Mouse (Mus musculus) heart, embryonic 10.5 days (tissue): ENCODE results near the gene Zfpl1. TPM values are rescaled to one million over a fixed set of nuclear protein-coding genes. Genes with fewer than 3 reads are reported as not detected.
"Not testable (repeated sequence)": the region's sequence is repeated elsewhere in the genome, so short reads cannot be mapped to it uniquely, and the experiment has no call there.

ENCODE experiments used
- DNase-seq: peaks from one replicate; pipeline ENCODE4 v3.0.0-alpha.2; 2017; ENCODE audit warnings: low spot score
- H3K27ac ChIP-seq: fragments of 300-500 bp; sonication (generic); 2 replicates; pipeline ENCODE4 v1.5.1; 2016; ENCODE audit warnings: mild to moderate bottlenecking
- H3K27me3 ChIP-seq: fragments of 300-500 bp; sonication (generic); 2 replicates; pipeline ENCODE4 v1.6.1; 2016; ENCODE audit warnings: mild to moderate bottlenecking; ENCODE audit not compliant: poor library complexity, insufficient read depth, severe bottlenecking
- H3K36me3 ChIP-seq: fragments of 300-500 bp; sonication (generic); 2 replicates; pipeline ENCODE4 v1.6.1; 2016; ENCODE audit warnings: mild to moderate bottlenecking, moderate library complexity
- H3K4me1 ChIP-seq: fragments of 300-500 bp; sonication (generic); 2 replicates; pipeline ENCODE4 v1.6.1; 2016; ENCODE audit warnings: mild to moderate bottlenecking
- H3K4me3 ChIP-seq: fragments of 300-500 bp; sonication (generic); 2 replicates; pipeline ENCODE4 v1.5.1; 2016; ENCODE audit warnings: mild to moderate bottlenecking, moderate library complexity
- H3K9me3 ChIP-seq: fragments of 300-500 bp; sonication (generic); 2 replicates; pipeline ENCODE4 v1.6.1; 2016; ENCODE audit warnings: mild to moderate bottlenecking, moderate library complexity
- WGBS: fragments of 180-500 bp; shearing (Covaris S2); methylation state at CpG from one replicate; pipeline ENCODE4 v1.1.7; 2016; 5-methylcytosine and 5-hydroxymethylcytosine counted together
- polyA plus RNA-seq: library from polyadenylated mRNA; unstranded; fragments of >200 nt; fragmentation: Nextera tagmentation; extraction: Ambion mirVana; gene quantifications from 2 replicates; pipeline ENCODE4 v1.2.1, GENCODE M21; 2016

The Zfpl1 gene
- polyA plus RNA-seq = 63.4 and 71.3 TPM in 2 replicates

GRCm38 (mm10) chr19:6084478-6085248 lies at the start of gene Zfpl1, which contains the start of gene Cdca5:
Zfpl1 (minus strand) TSS chr19:6084956.
Cdca5 (plus strand) TSS chr19:6084983.
- DNase-seq = peak; percentile 98
- under 1% methylated on average over 58 of the region's 58 CpGs for WGBS
- peak within 1 kb of the TSS; percentile 87 for H3K27ac ChIP-seq
- no peaks in the 10 kb centered on the region for H3K9me3 ChIP-seq
- no peaks in the 10 kb centered on the region for H3K27me3 ChIP-seq
- peaks cover 64% of the 10 kb centered on the region for H3K36me3 ChIP-seq
- H3K4me3 ChIP-seq = peak within 1 kb of the TSS; percentile 81
- peaks cover 16% of the 10 kb centered on the region for H3K4me1 ChIP-seq

- peaks cover 35% of the 10 kb centered on the region for H3K36me3 ChIP-seq
- DNase-seq, H3K4me1 ChIP-seq, H3K27me3 ChIP-seq, H3K27ac ChIP-seq, H3K4me3 ChIP-seq, H3K9me3 ChIP-seq: not testable (repeated sequence)
- 50% methylated on average over 1 of the region's 1 CpGs for WGBS
Observed at GRCm38 (mm10) chr19:6133197-6133596, 48.4 kb upstream of the Zfpl1 start.

GRCm38 (mm10) chr19:6132171-6132827 lies 47.5 kb upstream of the Zfpl1 start:
- peak overlapping the region; percentile 30; the same call in 1 of the 2 replicates for H3K27ac ChIP-seq
- H3K4me1 ChIP-seq = peaks cover 10% of the 10 kb centered on the region
- H3K4me3 ChIP-seq = no peak overlapping the region
- no peaks in the 10 kb centered on the region for H3K27me3 ChIP-seq
- peaks cover 31% of the 10 kb centered on the region for H3K36me3 ChIP-seq
- WGBS = 78% methylated on average over 7 of the region's 7 CpGs
- no peaks in the 10 kb centered on the region for H3K9me3 ChIP-seq
- DNase-seq = peak; percentile 90

GRCm38 (mm10) chr19:6130414-6131128 lies 45.8 kb upstream of the Zfpl1 start:
- not testable (repeated sequence) for H3K4me3 ChIP-seq, H3K27me3 ChIP-seq, DNase-seq, H3K27ac ChIP-seq, H3K9me3 ChIP-seq
- Histone ChIP-seq H3K36me3 (peaks cover 15% of the 10 kb centered on the region), H3K4me1 (peaks cover 10% of the 10 kb centered on the region)
- 63% methylated on average over 7 of the region's 7 CpGs for WGBS

GRCm38 (mm10) chr19:6127760-6128341 lies 43.1 kb upstream of the Zfpl1 start, which contains the start of gene Snx15:
Snx15 (minus strand) TSS chr19:6128304.
- WGBS = 0% methylated on average over 32 of the region's 32 CpGs
- H3K27ac ChIP-seq = peak within 1 kb of the TSS; percentile 92
- H3K27me3 ChIP-seq = no peaks in the 10 kb centered on the region
- H3K4me1 ChIP-seq = peaks cover 10% of the 10 kb centered on the region
- peak within 1 kb of the TSS; percentile 64 for H3K4me3 ChIP-seq
- peak; percentile 98 for DNase-seq
- H3K36me3 ChIP-seq = no peaks in the 10 kb centered on the region
- no peaks in the 10 kb centered on the region for H3K9me3 ChIP-seq

- Histone ChIP-seq H3K4me1 (peaks cover 13% of the 10 kb centered on the region), H3K9me3 (no peaks in the 10 kb centered on the region), H3K27ac (peak overlapping the region; percentile 92; the same call in 1 of the 2 replicates), H3K27me3 (no peaks in the 10 kb centered on the region), H3K4me3 (peak overlapping the region; percentile 64), H3K36me3 (no peaks in the 10 kb centered on the region)
- 68% methylated on average over 10 of the region's 10 CpGs for WGBS
- DNase-seq = no peak
Observed at GRCm38 (mm10) chr19:6126789-6127580, 42.2 kb upstream of the Zfpl1 start.

- no peaks in the 10 kb centered on the region for H3K36me3 ChIP-seq
- 22% methylated on average over 4 of the region's 4 CpGs for WGBS
- H3K4me1 ChIP-seq = peaks cover 16% of the 10 kb centered on the region
- no peak overlapping the region for H3K27ac ChIP-seq
- no peak overlapping the region for H3K4me3 ChIP-seq
- H3K9me3 ChIP-seq = no peaks in the 10 kb centered on the region
- no peak for DNase-seq
- H3K27me3 ChIP-seq = no peaks in the 10 kb centered on the region
Observed at GRCm38 (mm10) chr19:6126289-6126688, 41.5 kb upstream of the Zfpl1 start.

GRCm38 (mm10) chr19:6124898-6125297 lies 40.1 kb upstream of the Zfpl1 start:
- peaks cover 4% of the 10 kb centered on the region; the same call in 1 of the 2 replicates for H3K36me3 ChIP-seq
- 68% methylated on average over 2 of the region's 2 CpGs for WGBS
- H3K9me3 ChIP-seq = no peaks in the 10 kb centered on the region

GRCm38 (mm10) chr19:6123330-6123729 lies 38.6 kb upstream of the Zfpl1 start:
- no peak overlapping the region for H3K27ac ChIP-seq
- WGBS = 86% methylated on average over 8 of the region's 8 CpGs

More at GRCm38 (mm10) chr19:6124898-6125297, 40.1 kb upstream of the Zfpl1 start:
- H3K4me3 ChIP-seq = no peak overlapping the region
- no peaks in the 10 kb centered on the region for H3K27me3 ChIP-seq
- DNase-seq = no peak
- no peak overlapping the region for H3K27ac ChIP-seq
- H3K4me1 ChIP-seq = peaks cover 19% of the 10 kb centered on the region

GRCm38 (mm10) chr19:6121761-6122160 lies 37.0 kb upstream of the Zfpl1 start:
- Histone ChIP-seq H3K36me3 (peaks cover 4% of the 10 kb centered on the region; the same call in 1 of the 2 replicates), H3K4me1 (peaks cover 24% of the 10 kb centered on the region), H3K4me3 (peak overlapping the region; percentile 39), H3K27ac (peak overlapping the region; percentile 70; the same call in 1 of the 2 replicates), H3K9me3 (no peaks in the 10 kb centered on the region), H3K27me3 (no peaks in the 10 kb centered on the region)
- 20% methylated on average over 19 of the region's 19 CpGs for WGBS
- no peak for DNase-seq

More at GRCm38 (mm10) chr19:6123330-6123729, 38.6 kb upstream of the Zfpl1 start:
- H3K4me1 ChIP-seq = peaks cover 21% of the 10 kb centered on the region
- DNase-seq = no peak
- H3K36me3 ChIP-seq = peaks cover 4% of the 10 kb centered on the region; the same call in 1 of the 2 replicates
- H3K9me3 ChIP-seq = no peaks in the 10 kb centered on the region
- no peaks in the 10 kb centered on the region for H3K27me3 ChIP-seq
- H3K4me3 ChIP-seq = no peak overlapping the region

- peak overlapping the region; percentile 92 for H3K4me3 ChIP-seq
- H3K27me3 ChIP-seq = no peaks in the 10 kb centered on the region
- peak overlapping the region; percentile 97 for H3K27ac ChIP-seq
- no peaks in the 10 kb centered on the region for H3K9me3 ChIP-seq
- 2% methylated on average over 8 of the region's 8 CpGs for WGBS
- no peak for DNase-seq
- H3K36me3 ChIP-seq = peaks cover 33% of the 10 kb centered on the region
- peaks cover 37% of the 10 kb centered on the region for H3K4me1 ChIP-seq
Observed at GRCm38 (mm10) chr19:6118677-6119185, 34.0 kb upstream of the Zfpl1 start.
